Mouse (Mus musculus): ENCODE results near the gene Col3a1.

The Col3a1 gene

GRCm38 (mm10) chr1:45311388-45311787, at the start of gene Col3a1:
Gene Col3a1 (plus strand): TSS chr1:45311538.
- no peak for ATAC-seq (ENCODE audit: low TSS enrichment)

DNA sequence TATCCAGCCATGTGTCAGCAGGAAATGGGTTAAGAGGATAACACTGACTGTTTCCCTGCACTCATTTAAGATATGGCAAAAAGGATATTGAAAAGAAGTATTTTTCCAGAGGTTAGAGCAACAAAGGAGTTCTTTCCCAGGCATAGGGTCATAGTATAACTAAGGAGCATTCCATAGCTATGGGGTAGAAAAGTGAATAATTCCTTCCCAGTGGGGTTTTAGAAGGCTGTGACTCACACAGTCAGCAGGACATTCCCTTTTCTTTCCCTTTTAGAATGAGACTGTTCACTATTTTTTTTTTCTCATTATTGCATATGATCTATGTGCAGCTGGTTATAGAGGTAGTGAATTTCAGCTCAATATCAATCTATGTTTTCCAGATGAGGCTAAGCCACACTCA, 41.9 kb upstream of the Col3a1 start:
- ATAC-seq (ENCODE audit: low TSS enrichment): no peak

DNA sequence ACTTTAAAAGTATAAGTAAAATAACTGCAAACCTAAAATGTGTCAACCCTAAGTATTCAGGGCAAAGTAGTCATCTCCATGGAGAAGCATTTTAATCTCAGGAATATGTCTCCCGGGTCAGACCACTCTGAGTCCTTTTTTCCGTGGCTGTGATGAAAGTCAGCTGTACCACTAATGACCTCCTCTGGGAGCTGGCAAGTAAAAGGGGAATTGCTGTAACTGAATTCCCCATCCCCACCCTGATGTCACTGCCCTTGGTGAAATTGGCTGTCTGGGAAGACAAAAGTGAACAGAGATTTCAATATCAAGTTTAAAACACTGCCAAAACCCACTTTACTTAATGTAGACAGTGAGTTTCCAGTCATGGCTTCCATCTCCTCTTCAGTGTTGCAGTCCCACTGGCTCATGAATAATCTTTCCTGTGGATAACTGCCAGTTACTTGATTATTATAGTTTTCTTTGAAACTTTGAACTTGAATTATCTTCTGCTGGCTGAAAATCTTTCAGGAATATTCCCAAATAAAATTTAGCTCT, 35.3 kb upstream of the Col3a1 start:
- no peak for ATAC-seq (ENCODE audit: low TSS enrichment)

DNA sequence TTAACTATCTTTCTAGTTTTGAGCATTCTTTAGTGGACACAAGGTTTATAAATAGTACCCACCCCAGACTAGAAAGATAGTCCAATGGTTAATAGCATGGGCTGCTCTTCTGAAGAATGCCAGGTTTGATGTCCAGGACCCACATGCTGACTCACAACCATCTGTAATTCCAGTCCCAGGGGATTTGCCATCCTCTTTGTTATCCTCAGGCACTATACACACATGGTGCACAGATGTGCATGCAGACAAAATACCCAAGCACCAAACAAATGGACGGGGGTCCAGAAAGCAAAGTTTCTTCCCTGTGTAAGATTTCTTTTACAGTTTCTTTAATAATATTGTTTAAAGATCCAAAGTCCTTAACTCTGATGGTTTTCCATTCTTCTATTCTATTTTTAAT, 23.4 kb upstream of the Col3a1 start:
- no peak for ATAC-seq (ENCODE audit: low TSS enrichment)

GRCm38 (mm10) chr1:45290037-45290436, 21.3 kb upstream of the Col3a1 start:
- ATAC-seq (ENCODE audit: low TSS enrichment): no peak

DNA sequence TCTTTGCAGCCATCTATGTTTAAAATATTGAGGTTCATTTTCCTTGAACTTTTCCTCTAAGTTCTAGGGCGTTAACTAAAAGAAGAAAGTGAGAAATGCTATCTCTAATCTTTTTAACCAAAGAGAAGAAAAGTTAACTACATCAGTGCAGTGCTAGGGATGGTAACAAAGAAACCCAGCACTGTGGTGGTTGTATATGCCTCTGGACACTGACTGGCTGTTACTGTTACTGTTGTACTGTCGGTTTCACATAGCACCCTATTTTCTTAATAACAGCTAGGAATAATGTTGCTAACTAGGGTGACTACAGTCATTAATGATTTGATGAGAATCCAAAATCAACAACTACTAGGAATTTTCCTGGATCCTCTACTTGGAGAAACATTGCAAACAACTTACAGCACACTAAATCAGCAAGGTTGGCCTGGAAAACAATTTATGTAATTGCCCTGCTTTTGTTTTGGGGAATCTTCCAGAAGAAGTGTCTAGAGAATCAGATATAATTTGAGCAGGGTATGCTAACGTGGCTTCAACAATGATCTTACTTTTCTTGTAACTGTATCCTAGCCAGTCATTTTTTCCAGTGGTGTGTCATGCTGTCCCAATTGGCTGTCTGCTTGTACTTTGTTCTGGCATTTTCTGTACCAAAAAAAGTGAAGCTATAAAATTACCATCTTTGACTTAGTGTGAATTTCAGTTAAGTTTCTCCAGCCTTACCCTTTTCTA, 11.8 kb upstream of the Col3a1 start:
- peak; percentile 69 for ATAC-seq (ENCODE audit: low TSS enrichment)

GRCm38 (mm10) chr1:45304273-45304672, 7.1 kb upstream of the Col3a1 start:
- ATAC-seq (ENCODE audit: low TSS enrichment): no peak

DNA sequence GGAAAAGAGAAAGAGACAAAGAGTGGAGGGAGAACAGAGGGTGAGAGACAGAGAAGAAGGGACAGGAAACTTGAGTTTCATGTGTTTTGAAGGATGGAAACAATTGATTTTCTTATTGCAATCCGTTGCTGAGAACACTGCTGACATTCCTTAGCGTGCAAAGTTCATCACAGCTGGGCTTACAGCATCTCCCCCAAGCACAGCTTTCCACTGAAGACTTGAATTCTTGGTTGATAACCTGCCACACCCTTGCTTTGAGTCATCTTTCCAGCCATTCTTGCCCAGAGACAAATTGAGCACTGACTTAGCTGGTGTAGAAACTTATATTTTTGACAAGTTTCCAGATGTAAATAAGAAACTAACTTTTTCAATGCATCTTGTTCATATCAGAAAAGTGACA, 2.3 kb upstream of the Col3a1 start:
- no peak for ATAC-seq (ENCODE audit: low TSS enrichment)

- ATAC-seq (ENCODE audit: low TSS enrichment): no peak
These were observed 624 bp downstream of the Col3a1 start for GRCm38 (mm10) chr1:45311962-45312361.

DNA sequence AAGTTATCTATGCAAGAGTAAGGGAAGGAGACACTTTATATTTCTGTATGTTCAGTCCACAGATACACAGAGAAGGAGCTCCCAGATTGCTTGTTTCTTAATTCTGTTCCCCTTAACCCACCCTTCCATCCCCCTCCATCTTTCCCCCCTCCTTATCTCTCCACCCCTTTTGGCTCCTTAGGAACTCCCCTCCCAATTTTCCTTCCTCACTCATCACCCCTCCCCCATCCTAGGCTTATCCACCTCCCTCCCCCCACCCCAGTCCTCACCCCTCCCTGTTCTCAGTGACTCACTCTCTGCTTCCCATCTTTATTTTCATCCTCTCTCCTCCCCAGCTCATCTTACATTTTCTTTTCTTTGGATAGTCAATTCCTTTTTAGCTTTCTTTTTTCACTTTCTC, 1.5 kb downstream of the Col3a1 start:
- ATAC-seq (ENCODE audit: low TSS enrichment): no peak

- ATAC-seq (ENCODE audit: low TSS enrichment): peak; percentile 99
These were observed 2.5 kb downstream of the Col3a1 start for GRCm38 (mm10) chr1:45313696-45314295.

- no peak for ATAC-seq (ENCODE audit: low TSS enrichment)
These were observed 4.6 kb downstream of the Col3a1 start for GRCm38 (mm10) chr1:45315767-45316528.

- ATAC-seq (ENCODE audit: low TSS enrichment): no peak
These were observed 6.9 kb downstream of the Col3a1 start for GRCm38 (mm10) chr1:45318241-45318640.

DNA sequence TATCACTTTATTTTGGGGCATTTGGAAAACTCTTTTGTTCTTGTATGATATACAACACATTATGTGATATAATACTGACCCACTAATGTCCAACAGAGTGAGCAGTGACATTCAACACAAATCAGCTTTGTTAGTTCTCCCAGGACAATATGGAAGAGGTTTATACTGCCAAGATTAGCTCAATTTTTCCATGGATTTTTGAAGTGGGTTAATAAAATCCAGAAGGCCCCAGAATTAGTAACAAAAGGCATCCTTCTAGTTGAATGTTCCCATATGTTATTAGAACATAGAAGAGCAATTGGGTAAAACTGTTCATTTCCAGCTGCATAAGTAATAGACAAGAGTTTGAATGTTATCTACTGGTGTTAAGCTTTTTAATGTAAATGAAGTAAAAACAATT, 9.5 kb downstream of the Col3a1 start:
- ATAC-seq (ENCODE audit: low TSS enrichment): no peak

- no peak for ATAC-seq (ENCODE audit: low TSS enrichment)
These were observed 17.8 kb downstream of the Col3a1 start for GRCm38 (mm10) chr1:45329149-45329548.

DNA sequence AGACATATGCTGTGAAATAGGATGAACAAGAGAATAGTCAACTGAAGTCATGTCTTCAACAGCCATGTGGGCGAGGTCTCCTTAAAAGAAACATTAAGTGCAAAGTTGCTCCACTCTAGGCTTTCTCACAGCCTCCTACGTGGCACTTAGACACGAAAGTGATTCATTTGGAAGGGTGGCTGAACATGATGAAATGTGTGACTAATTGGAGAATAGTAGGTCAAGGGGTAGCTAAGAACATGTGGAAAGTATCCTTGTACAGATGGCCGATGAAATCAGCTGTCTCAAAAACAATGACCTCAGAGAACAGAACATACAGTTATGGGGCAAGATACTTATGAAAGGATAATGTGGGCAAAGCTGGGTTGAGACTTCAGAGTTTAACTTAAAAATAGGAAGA, 44.6 kb downstream of the Col3a1 start:
- peak; percentile 79 for ATAC-seq (ENCODE audit: low TSS enrichment)

- ATAC-seq (ENCODE audit: low TSS enrichment): no peak
These were observed 46.7 kb downstream of the Col3a1 start for GRCm38 (mm10) chr1:45358020-45358419.

GRCm38 (mm10) chr1:45359147-45359546, 47.8 kb downstream of the Col3a1 start:
- ATAC-seq (ENCODE audit: low TSS enrichment): no peak

GRCm38 (mm10) chr1:45359673-45360072, 48.3 kb downstream of the Col3a1 start:
- ATAC-seq (ENCODE audit: low TSS enrichment): no peak

DNA sequence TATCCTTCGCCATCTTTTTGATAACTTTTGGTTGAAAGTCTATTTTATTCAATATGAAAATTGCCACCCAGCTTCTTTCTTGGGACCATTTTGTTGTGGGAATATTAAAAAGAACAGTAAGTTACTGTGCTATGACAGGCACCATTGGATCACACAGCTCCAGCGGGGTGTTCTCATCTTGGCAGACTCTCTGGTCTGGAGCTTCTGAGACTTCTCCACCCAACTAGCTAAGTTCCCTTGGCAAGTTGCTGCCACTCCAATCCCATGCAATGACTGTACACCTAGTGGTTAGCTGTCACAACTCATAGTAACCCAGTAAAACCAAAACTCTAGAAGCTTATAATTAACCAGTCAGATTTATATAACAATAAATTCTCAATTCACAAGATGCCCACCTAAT, 51.9 kb downstream of the Col3a1 start:
- no peak for ATAC-seq (ENCODE audit: low TSS enrichment)

GRCm38 (mm10) chr1:45365427-45365826, 54.1 kb downstream of the Col3a1 start:
- ATAC-seq (ENCODE audit: low TSS enrichment): no peak

- ATAC-seq (ENCODE audit: low TSS enrichment): no peak
These were observed 68.8 kb downstream of the Col3a1 start for GRCm38 (mm10) chr1:45379992-45380690.
